Mouse (Mus musculus) limb, embryonic 14.5 days (tissue): ENCODE measurements around the gene 2310030G06Rik. TPM values are rescaled to one million over a fixed set of nuclear protein-coding genes. Genes with fewer than 3 reads are reported as not detected.

ENCODE experiments used
- ATAC-seq: fragments of 200-750 bp; cut with Nextera tagmentation; 2 replicates; pipeline ENCODE4 v1.8.0; 2017; ENCODE audit warnings: low read depth, moderate number of reproducible peaks, moderate TSS enrichment; ENCODE audit not compliant: low FRiP score
- DNase-seq: peaks from one replicate; pipeline ENCODE4 v3.0.0-alpha.2; 2015; ENCODE audit warnings: low spot score
- H3K27ac ChIP-seq: fragments of 300-500 bp; sonication (generic); replicated peaks from 2 replicates; pipeline ENCODE4 v1.5.1; 2014; ENCODE audit warnings: low read depth, mild to moderate bottlenecking, low read length, moderate library complexity, mixed read lengths
- H3K27me3 ChIP-seq: fragments of 300-500 bp; sonication (generic); 2 replicates; pipeline ENCODE4 v1.6.1; 2014; ENCODE audit warnings: low read length, mixed read lengths; ENCODE audit not compliant: control insufficient read depth, insufficient read depth
- H3K36me3 ChIP-seq: fragments of 300-500 bp; sonication (generic); 2 replicates; pipeline ENCODE4 v1.6.1; 2014; ENCODE audit warnings: mild to moderate bottlenecking, low read length, moderate library complexity, mixed read lengths; ENCODE audit not compliant: control insufficient read depth, insufficient read depth
- H3K4me1 ChIP-seq: fragments of 300-500 bp; sonication (generic); 2 replicates; pipeline ENCODE4 v1.6.1; 2014; ENCODE audit warnings: antibody characterized with exemption, low read length, mixed read lengths; ENCODE audit not compliant: control insufficient read depth, insufficient read depth
- H3K4me2 ChIP-seq: fragments of 300-500 bp; sonication (generic); replicated peaks from 2 replicates; pipeline ENCODE4 v1.6.1; 2014; ENCODE audit warnings: low read depth, mild to moderate bottlenecking, low read length, moderate library complexity; ENCODE audit not compliant: severe bottlenecking
- H3K4me3 ChIP-seq: fragments of 300-500 bp; sonication (generic); replicated peaks from 2 replicates; pipeline ENCODE4 v1.5.1; 2014; ENCODE audit warnings: low read length
- H3K9ac ChIP-seq: fragments of 300-500 bp; sonication (generic); 2 replicates; pipeline ENCODE4 v1.6.1; 2014; ENCODE audit warnings: mild to moderate bottlenecking, low read depth, low read length, moderate library complexity; ENCODE audit not compliant: severe bottlenecking
- H3K9me3 ChIP-seq: fragments of 300-500 bp; sonication (generic); 2 replicates; pipeline ENCODE4 v1.6.1; 2016; ENCODE audit warnings: low read length; ENCODE audit not compliant: control insufficient read depth
- POLR2A ChIP-seq: fragments of 200-500 bp; IDR thresholded peaks from 2 replicates; pipeline ENCODE4 v1.8.0; 2012; ENCODE audit warnings: inconsistent platforms, mild to moderate bottlenecking, moderate library complexity, borderline replicate concordance; ENCODE audit not compliant: insufficient read depth, insufficient read length; ENCODE audit errors: extremely low read depth
- WGBS: fragments of 180-500 bp; shearing (Covaris S2); extraction: QIAGEN DNeasy Blood & Tissue Kit; methylation state at CpG from one replicate; pipeline ENCODE4 v1.1.7; 2014; 5-methylcytosine and 5-hydroxymethylcytosine counted together
- polyA plus RNA-seq, 2 experiments: library from polyadenylated mRNA; depleted of rRNA in 1 of 2; stranded (reverse) in 1 of 2; unstranded in 1 of 2; fragments of >200 nt; fragmentation: Nextera tagmentation in 1 of 2; extraction: Ambion mirVana in 1 of 2; gene quantifications; 2 replicates each; pipeline versions ENCODE4 v1.2.1 to v1.2.3; 2012 to 2014

2310030G06Rik gene
- polyA plus RNA-seq, 2 experiments, result 4.9 to 5.4 TPM

- Histone ChIP-seq H3K27me3 (no peaks in the 10 kb centered on the region), H3K9me3 (no peaks in the 10 kb centered on the region), H3K4me1 (peaks cover 20% of the 10 kb centered on the region), H3K36me3 (0 out of 2 replicates have a peak, but pooled peaks cover 5% of the 10 kb centered on the region), H3K9ac (no peak overlapping the region), H3K4me2 (no peak overlapping the region), H3K27ac (no peak overlapping the region), H3K4me3 (no peak overlapping the region)
- no peak for TF ChIP-seq POLR2A
- ATAC-seq (no peak), DNase-seq (no peak)
- 69% methylated on average over 4 of the region's 4 CpGs for WGBS
Measured at GRCm38 (mm10) chr9:50718878-50719277, 27.5 kb downstream of the 2310030G06Rik start.

GRCm38 (mm10) chr9:50714188-50714587 lies 32.1 kb downstream of the 2310030G06Rik start:
- 20% methylated on average over 4 of the region's 4 CpGs for WGBS
- ATAC-seq (no peak), DNase-seq (no peak)
- Histone ChIP-seq H3K27me3 (no peaks in the 10 kb centered on the region), H3K36me3 (peaks cover 15% of the 10 kb centered on the region), H3K4me3 (no peak overlapping the region), H3K9ac (no peak overlapping the region), H3K4me2 (no peak overlapping the region), H3K4me1 (no peaks in the 10 kb centered on the region), H3K27ac (no peak overlapping the region), H3K9me3 (no peaks in the 10 kb centered on the region)
- no peak for TF ChIP-seq POLR2A

- TF ChIP-seq POLR2A, result no peak
- H3K4me3 ChIP-seq, result no peak overlapping the region
- peaks cover 22% of the 10 kb centered on the region for H3K36me3 ChIP-seq
- no peaks in the 10 kb centered on the region for H3K9me3 ChIP-seq
- H3K27me3 ChIP-seq, result no peaks in the 10 kb centered on the region
- ATAC-seq (no peak), DNase-seq (no peak)
- 91% methylated on average over 4 of the region's 4 CpGs for WGBS
- no peak overlapping the region for H3K9ac ChIP-seq
- H3K4me1 ChIP-seq, result no peaks in the 10 kb centered on the region
- H3K4me2 ChIP-seq, result no peak overlapping the region
- H3K27ac ChIP-seq, result no peak overlapping the region
Measured at GRCm38 (mm10) chr9:50711337-50711736, 35.0 kb downstream of the 2310030G06Rik start.

GRCm38 (mm10) chr9:50709108-50709507 lies 37.2 kb downstream of the 2310030G06Rik start:
- Histone ChIP-seq H3K36me3 (peaks cover 18% of the 10 kb centered on the region), H3K9me3 (no peaks in the 10 kb centered on the region), H3K27ac (no peak overlapping the region), H3K4me3 (no peak overlapping the region), H3K4me1 (no peaks in the 10 kb centered on the region), H3K27me3 (no peaks in the 10 kb centered on the region), H3K4me2 (no peak overlapping the region), H3K9ac (no peak overlapping the region)
- WGBS, result 32% methylated on average over 2 of the region's 2 CpGs
- ATAC-seq, result no peak
- no peak for TF ChIP-seq POLR2A
- DNase-seq, result no peak

- no peak overlapping the region for H3K4me2 ChIP-seq
- no peaks in the 10 kb centered on the region for H3K4me1 ChIP-seq
- no peaks in the 10 kb centered on the region for H3K27me3 ChIP-seq
- peaks cover 27% of the 10 kb centered on the region for H3K36me3 ChIP-seq
- no peak overlapping the region for H3K4me3 ChIP-seq
- H3K9me3 ChIP-seq, result no peaks in the 10 kb centered on the region
- H3K9ac ChIP-seq, result no peak overlapping the region
- no peak for TF ChIP-seq POLR2A
- no peak for ATAC-seq
- 77% methylated on average over 6 of the region's 6 CpGs for WGBS
- DNase-seq, result no peak
- no peak overlapping the region for H3K27ac ChIP-seq
Measured at GRCm38 (mm10) chr9:50704907-50705306, 41.4 kb downstream of the 2310030G06Rik start.
